Mouse (Mus musculus) liver, postnatal 0 days (tissue): ENCODE measurements at regions not wholly inside any gene's neighbourhood (a gene's known extent, or its start where the extent isn't known, plus 50 kb on each side); places are given as distances from the start of the nearest gene placed in this dataset.

Experiments used
- CTCF ChIP-seq: sonication (generic); IDR thresholded peaks from 2 replicates; pipeline ENCODE4 v1.5.1; 2016; ENCODE audit warnings: antibody characterized with exemption, low read depth
- EP300 ChIP-seq: IDR thresholded peaks from 2 replicates; pipeline ENCODE4 v1.6.1; 2016; ENCODE audit warnings: antibody characterized with exemption, low read depth, mild to moderate bottlenecking

- TF ChIP-seq CTCF (no peak), EP300 (no peak)
These were observed 51.1 kb upstream of the Ppara start for GRCm38 (mm10) chr15:85683716-85684115.
